Mouse (Mus musculus) spleen, adult 18-20 months (tissue): Measurements from ENCODE around the gene Tango6.
A peak's percentile ranks its signal among the peaks of the same experiment; 100 is the strongest.
"Not testable (repeated sequence)": the region's sequence is repeated elsewhere in the genome, so short reads cannot be mapped to it uniquely, and the experiment has no call there.

Experiments
- DNase-seq, 2 experiments: peaks; one replicate each; pipeline ENCODE4 v3.0.0; 2022; ENCODE audit warnings: mixed read lengths in 2 of 2

Tango6 gene

DNA sequence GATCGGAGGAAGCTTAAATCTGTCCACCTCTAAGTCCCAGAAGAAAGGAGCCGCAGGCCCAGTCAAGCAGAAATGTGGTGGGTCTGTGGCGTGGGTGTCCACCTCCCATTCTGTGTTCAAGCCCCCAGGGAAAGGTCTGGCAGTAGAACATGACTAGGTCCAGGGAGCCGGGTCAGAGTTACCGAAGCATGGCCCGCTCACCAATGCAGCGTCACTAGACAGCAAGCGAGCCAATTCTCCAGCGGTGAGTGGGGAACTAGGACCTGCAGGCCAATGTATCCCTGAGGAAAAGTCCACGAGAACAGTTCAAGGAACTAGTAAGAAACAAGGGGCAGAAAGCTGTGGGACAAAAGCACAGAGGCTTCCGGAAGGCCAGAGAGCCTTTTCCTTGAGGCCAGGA lies 201.2 kb downstream of the Tango6 start:
- DNase-seq, result not testable (repeated sequence)

DNA sequence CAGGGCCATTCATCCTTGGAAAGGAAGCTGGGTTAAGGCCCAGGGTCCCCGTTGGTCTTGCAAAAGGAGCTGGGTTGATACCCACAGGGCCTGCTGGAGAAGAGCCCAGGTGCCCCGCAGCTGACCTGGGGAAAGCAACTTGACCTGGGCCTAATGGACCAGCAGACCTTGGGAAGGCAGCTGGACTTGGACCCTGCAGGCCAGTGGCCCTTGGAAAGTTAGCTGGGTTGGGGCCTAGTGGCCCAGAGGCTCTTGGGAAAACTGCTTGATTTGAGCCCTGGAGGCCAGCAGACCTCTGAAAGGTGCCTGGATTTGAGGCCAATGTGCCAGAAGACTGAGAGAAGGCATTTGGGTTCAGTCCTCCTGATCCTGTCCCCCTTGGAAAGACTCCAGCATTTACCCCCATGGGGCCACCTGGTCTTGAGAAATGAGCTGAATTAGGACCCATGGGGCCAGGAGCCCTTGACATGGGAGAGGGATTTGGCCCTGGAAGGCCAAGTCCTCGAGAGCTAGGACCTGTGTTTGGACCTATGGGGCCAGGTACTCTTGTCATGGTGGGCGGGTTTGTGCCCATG lies 202.0 kb downstream of the Tango6 start:
- not testable (repeated sequence) for DNase-seq

DNA sequence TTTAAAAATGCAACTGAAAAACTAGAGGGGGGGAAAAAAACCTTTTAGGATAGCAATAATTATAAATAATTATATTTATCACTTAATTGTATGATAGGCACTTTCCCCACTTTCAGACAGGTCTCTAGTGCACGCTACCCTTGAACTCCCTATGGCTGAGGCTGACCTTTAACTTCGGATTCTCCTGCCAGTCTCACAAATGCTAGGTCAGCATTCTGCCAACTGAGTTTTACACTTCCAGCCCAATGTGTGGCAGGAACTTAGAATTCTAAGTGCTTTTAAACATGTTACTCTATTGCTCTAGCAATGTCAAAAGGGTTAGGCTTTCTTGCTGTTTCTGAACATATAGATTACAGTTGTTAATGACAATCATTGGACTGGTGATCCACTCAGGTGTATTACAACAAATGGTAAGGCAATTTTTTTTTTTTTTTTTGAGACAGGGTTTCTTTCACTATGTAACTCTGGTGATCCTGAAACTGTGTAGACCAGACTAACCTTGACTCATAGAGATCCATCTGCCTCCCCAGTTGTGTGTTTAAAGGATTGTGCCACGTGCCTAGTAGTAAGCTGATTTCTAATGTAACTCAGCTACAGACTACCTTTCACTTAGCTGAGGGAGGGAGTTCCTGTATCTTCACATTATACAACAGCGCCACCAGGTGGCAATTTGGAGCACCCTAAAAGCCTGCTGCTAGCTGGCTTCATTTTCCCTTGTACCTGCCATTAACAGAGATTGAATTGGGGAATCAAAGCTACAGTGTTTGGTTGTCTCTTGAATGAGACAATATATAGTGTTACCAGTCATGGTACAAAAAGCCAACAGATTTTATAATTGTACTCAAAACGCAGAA lies 204.7 kb downstream of the Tango6 start:
- DNase-seq, result peak; percentile 31 to 73

DNA sequence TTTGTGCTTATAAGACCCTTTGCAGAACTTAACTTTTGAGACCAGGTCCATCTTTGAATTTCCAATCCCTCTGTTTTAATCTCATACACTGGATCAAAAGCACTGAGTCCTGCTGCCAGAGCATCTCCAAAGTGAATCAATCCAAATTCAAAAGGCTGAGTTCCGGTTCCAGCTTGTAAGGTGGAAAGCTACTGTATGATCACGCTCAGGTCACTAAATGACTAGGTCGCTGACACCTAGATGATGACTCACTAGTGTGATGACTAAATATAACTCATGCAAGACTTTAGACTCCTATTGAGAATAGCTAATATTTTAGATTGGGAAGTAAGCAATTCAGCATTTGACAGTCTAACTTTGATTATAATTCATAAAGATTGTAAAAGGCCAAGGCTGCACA lies 205.9 kb downstream of the Tango6 start:
- DNase-seq, result no peak

DNA sequence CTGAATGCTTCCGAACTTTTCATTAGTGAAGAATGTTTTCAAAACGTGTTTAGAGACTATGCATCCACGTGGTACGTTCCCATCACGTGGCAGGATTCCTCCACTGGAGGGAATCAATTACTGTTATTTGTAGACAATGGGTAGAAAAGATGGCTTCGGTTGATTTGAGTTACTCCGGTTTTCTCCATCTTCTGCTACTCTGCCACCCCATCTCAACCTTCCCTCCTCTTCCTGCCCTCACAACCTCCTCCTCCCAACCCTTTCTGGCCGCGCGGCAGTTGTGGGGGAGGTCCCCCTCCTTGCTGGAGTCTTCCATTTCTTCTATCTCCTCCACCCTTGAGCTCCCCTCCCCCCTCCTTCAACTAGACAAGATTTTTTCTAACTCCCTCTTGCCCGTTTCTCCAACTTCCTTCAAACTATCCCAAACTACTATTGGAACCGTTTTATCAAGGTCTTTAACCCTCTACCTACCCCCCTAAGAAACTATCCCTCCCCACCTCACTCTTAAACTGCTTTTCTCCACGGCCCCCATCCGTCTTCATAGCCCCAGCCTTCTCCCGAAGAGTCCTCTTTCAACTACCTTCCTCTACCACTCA lies 209.4 kb downstream of the Tango6 start:
- no peak for DNase-seq

DNA sequence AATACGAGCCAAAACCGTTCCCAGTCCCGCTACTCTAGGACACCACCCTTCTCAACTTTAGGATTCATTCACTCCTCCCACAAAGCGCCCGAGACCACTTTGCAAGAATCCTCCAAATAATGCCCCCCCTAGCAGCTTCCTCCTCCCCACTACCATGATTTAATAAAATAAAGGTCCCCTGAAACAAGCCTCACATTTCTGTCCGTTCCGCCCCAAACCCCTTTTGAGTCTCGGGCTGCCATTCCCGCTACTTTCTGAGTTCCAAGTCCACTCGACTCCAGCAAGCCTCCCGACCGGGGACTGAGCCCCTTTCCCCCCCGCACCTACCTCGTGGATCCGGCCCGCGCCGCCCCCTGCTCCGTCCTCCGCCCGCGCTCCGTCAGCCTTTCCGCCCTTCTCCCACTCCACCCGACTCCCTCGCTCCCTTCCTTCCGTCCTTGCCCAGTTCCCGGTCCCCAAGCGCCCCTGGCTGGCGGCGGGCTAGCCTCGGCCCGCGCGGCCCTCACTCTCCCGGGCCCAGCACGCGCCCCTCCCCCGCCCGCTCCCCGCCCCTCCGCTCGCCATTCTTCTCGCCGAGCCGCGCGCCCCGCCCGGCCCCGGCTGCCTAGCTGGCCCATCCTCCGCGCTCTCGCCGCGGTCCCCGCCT lies 210.1 kb downstream of the Tango6 start:
- DNase-seq, result no peak

DNA sequence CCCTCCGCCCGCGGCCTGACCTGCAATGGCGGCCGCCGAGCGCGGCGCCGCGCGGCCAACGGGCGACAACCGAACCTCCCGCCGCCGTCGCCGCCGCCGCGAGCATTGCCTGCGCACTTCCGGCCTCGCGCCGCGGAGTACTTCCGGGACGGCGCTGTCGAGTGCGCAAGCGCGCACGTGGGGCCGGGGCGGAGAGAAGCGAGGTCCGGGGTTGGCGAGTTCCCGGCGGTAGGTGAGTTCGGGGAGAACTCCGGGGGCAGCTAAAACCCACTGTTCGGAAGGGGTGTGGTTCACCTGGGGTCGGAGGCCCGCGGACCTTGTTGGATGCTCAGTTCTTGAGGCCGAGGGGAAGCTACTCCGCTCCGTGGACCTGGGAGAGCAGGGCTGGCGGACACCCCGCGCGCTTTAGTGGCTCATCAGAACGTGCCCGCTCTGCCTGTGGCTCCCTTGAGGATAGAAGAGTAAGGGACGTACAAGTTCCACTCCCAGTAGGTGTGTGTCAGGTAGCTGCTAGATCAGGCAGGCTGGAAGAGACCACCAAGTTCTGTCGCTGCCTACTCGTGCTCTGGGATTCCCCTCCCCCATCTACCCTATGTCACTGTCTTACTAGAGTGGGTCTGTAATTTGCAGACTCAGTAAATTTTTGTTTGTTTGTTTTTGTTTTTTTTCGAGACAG lies 210.8 kb downstream of the Tango6 start, which contains the start of gene Utp4:
Gene Utp4, plus strand, starts transcription at position 156 of the 676 bp plus-strand sequence.
- DNase-seq, result peak; percentile 79 to 84

DNA sequence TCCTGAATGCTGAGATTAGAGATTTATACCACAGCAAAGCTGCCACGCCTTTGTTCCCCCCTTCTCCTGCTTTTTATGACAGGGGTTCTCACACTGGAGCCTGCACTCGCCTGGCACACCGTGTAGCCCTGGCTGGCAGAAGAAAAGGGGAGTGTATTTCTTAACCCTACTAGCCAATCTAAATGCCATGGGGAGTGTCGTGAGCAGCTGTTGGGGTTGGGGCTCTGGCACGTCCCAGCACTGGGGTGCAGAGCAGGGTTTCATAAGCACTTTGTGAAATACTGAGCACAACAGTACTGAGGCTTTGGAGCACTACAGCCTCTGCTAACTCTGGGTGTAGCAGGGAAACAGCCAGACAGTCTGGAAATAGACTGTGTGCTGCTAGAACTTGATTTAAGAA lies 216.6 kb downstream of the Tango6 start:
- no peak for DNase-seq
